Mouse (Mus musculus) WW6 (cell line): ENCODE data around the gene Map1b.

Source experiments
- DNase-seq: peaks from one replicate; pipeline ENCODE4 v3.0.0-alpha.2; 2013; ENCODE audit warnings: low read depth, low spot score

Map1b gene

DNA sequence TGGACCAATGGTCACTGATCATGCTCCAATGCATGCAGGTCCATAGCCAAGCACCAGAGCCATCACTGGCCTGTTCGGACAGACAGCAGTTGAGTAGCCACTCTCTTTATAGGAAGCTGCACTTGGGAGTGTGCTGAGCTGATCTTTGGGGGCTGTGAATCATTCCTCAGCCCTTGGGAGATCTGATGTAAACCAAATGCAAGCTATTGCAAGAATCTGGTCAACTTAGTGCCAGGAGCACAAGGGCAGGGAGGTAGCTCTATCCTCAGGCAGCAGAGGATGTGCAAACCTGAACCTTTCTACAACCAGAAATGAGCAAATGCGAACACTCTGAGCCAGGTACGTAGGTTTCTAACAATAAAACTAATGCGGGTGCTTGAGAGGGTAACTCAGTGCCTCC is 26.3 kb downstream of the Map1b start:
- no peak for DNase-seq

DNA sequence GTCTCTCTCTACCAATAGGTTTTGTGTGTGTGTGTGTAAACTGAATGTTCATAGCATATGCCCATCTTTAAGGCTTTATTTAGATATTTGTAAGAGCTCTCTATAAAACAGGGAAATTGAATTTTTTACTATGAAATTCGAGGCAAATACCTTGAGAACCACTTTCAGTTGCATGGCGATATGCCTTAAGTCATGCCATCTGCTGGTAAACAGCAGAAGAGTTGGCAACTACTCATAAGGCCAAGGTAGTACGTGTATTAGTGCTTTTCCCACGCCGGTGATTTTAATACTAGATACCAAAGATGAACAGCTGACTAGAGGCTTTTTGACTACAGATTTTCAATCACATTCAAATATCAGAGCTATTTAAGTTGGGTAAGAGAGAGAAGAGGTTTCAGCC is 27.2 kb downstream of the Map1b start:
- no peak for DNase-seq

DNA sequence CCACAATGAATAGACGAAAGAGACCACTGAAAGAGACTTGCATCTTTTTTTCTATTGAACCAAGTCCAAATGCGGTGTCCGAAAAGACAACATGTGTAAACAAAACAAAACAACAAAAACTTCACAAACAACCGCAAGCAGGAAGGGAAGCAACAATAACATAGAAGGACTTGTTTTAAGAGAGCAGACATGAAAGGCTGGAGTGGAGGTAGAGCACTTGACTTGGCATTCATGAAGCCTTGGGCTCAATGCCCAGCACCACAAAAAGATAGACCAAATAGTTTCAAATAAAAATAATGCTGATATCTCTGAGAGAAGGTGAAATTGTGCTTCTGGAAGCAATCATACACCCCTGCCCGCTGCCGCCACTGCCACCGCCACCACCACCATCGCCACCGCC is 30.5 kb downstream of the Map1b start:
- no peak for DNase-seq

DNA sequence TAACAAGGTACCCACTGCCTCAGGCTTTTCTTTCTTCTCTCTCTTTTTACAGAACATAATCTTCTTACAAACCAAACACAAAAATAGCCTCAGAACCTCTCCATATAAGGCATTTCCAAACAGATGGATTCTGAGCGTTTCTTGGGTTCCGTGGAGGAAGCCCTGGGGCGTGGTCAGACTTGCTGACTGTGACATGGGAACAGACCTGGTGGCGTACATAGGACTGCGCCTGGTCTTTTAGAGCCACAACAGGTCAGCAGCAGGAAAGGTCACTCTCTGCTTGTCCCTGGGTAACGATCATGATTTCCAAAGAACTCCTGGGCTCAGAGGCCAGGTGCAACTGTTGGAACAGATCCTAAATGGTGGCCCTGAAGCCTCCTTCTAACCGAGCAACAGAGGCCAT is 31.0 kb downstream of the Map1b start:
- DNase-seq: no peak

DNA sequence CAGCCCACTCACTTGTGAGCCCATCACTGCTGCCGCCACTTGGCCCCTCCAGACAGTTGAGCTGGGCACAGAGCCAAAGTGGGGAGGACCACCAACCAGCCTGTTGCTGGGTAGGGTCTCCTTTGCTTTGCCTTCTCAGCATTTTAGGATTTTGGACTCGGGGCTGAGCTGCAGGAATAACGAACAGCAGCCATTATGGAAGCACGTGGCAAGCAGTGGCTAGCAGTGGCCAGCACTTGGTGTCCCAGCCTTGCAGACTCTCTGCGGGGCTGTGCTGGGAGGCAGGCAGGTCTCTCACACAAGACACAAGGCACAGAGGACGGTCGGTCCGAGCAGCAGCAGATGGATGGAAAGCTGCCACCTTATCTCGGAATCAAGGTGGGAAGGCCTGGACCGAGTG is 31.4 kb downstream of the Map1b start:
- no peak for DNase-seq

DNA sequence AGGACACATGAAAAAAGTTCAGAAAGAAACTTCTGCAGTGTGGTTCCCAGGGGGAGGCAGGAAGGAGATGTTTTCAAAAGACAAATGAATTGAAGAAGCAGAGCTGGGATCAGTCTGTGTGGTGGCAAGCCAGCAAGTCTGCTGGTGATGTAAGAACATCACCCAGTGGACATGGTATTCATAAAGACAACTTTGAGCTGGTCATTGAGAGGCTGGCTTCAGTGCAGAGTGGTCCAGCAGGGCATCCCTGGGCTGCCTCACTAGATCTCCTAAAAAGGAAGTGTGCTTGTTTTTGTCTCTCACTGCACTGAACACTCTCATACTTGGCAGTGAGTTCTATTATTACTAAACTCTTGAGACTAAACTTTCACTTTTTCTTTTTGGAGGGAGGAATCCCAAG is 32.9 kb downstream of the Map1b start:
- no peak for DNase-seq

DNA sequence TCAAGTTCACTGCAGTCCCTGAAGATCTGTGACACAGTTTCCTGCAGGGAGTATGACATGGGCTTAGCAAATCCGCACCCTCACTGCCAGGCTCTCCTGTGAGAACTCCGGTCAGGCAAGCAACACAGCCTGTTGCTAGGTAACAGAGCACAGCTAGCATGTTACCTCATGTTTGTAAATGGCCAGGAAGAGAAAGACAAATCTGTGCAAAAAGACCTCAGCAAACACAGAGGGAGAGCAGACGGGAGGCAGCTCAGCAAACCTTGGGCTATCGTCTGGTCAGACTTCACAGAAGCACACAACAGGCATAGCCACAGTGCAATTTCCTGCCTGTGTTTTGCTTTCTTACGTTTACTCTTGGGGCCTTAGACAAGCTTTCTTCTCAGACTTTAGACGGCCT is 40.9 kb downstream of the Map1b start:
- DNase-seq: no peak

DNA sequence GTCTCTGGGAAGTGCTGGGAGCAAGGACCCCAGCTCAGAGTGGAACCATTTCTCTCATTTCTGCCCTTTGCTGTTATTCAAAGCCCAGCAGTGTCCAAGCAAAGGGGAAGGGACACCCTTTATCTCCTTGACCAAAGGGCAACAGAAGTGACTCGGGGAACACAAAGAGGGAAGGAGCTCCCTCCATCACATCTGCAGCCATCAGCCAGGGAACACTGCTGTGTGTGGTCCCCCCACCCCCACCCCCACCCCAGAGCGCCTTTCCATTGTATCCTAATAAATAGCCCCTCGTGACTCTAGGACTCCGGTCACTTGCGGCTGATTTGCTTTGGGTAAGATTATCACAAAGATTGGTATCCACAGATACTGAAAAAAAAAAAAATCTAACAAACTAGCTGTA is 41.3 kb downstream of the Map1b start:
- no peak for DNase-seq

DNA sequence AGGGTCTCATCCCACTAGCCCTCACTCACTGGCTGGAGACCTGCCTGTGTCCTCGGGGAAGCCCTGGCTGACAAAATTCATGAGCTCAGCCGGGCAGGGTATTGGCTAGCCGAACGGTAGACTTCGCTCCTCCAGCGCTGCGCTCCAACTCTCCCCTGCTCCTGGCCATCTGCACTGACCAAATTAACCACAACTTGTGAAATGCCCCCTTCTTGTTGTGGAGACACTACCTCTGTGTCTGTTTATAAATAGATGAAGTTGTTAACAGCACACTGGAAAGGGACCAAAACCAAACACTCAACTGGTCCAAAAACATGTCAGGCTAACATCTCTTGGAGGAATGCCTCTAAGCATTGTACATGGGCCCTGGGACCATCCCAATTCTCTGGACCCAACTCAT is 42.2 kb downstream of the Map1b start:
- DNase-seq: no peak

DNA sequence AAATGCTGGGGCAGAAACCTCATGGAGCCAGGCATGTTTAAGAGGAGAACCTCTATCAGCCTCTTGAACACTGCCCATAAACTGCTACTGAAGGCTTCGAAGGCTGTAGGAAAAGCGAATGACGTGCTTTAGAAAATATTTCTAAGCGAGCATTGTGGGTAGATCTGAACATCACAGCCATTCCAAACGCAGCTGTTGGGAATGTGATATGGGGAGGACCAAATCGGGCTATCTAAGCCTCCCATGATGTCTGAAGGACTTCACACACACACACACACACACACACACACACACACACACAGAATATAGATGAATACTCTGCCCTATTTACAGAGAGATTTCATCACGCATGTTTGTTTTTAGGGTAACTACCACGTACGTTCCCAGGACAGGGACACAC is 44.3 kb downstream of the Map1b start:
- no peak for DNase-seq

DNA sequence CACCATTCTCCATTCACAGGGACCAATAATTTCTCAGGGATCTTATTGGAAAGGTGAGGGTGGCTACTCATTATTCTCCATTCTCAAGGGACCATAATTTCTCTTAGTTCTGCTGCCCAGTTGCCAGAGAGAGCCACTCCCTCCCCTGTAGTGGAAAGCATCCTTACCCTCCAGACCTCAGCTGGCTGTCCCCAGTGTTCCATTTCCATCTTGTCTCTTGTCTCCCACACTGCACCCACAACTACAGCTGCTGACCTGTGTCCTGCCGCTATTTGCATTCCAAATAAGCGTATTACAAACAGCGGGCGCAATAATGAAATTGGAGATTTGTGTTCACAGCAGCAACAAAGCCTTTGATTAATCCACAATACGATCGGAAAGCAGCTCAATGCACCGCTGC is 46.3 kb downstream of the Map1b start:
- no peak for DNase-seq

DNA sequence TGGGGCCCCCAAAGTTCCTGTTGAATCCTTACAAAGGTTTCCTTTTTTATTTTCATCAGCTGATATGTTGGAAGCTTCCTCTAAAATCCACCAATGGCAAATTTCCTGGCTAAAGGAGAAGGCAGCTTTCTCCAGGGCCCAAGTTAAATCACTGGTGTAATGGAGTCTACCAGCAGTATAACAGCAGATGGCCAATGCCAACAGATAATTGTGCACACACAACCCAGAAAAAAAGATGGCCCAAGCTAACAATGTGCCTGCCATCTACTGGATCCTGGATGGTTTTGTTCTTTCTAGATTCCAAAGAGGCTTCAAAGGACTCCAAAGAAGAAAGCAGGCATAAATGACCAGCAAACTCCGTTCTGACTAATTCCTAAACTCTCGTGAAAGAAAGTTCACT is 48.1 kb downstream of the Map1b start:
- DNase-seq: no peak

DNA sequence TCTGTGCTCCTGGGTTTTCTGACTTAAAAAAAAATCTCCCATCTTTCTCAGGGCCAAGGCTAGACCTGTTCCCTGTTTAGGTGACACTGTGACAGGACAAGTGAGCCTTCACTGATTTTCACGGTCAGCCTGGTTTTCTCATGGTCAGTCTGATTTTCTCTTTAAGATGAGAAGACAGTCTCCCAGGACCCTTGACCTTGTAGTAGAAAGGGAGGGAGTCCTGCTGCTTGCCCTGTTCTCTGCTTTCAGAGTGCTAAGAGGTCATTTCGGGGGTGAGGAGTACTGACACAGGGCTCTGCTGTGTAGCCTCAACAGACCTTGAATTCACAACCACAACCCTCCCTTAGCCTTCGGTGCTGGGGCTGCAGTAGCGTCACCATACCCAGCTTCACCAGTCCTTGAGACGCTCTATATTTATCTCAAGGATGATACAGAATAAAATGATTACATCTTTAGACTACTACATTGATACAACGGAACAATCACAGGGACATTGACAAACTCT is 49.5 kb downstream of the Map1b start:
- DNase-seq: no peak

DNA sequence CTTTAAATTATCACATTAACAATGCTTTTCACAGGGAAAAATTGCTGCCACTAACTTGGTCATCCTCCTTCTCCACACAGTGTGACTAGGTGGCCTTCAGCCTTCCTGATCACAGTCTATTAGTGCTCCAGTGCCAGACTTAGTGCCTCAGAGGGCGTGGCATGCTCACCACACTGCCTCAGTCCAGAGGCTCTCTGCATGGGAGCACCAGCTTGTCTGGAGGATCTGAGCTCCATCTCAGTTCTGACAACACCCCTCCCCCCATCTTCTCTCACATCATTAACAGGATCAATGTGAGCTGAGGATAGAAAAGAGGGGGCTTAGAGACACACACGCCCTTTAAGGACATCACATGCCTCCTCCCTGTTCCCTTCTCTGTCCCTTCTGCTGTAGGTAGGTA is 50.3 kb downstream of the Map1b start:
- no peak for DNase-seq

DNA sequence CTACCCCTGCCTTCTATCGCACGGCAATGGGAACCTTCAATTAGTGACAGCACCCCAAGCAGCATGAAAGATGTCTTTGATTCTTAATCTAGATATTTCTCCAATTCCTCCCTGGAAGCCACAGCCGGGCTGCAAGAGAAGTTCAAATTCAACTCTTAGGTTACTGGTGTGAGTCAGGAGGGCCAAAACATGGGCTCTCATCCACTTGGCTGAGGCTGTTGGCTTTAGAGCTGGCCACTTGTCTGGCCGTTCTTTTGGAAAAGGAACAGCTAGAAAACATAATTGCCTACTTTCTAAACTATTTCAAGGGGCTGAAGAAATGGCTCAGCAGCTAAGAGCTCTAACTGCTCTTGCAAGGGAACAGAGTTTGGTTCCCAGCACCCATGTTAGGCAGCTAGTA is 51.8 kb downstream of the Map1b start:
- DNase-seq: no peak

DNA sequence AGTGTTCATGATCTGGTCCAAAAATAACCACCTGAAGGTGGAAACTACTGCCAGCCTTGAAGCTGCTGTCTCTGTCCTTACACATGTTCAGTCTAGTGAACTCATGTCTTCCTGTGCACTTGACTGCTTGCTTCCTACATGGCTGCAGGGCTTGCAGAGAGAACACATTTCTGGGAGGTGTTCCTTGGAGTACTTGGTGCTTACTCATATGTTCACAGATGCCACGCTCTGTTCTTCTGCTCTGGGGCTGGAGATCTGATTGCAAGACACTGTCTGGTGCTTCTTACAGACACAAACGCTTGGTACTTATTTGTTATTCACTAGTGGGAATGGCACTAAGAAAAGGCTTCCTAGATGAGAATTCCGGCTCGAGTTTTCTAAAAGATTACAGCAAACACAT is 54.5 kb downstream of the Map1b start:
- DNase-seq: no peak

DNA sequence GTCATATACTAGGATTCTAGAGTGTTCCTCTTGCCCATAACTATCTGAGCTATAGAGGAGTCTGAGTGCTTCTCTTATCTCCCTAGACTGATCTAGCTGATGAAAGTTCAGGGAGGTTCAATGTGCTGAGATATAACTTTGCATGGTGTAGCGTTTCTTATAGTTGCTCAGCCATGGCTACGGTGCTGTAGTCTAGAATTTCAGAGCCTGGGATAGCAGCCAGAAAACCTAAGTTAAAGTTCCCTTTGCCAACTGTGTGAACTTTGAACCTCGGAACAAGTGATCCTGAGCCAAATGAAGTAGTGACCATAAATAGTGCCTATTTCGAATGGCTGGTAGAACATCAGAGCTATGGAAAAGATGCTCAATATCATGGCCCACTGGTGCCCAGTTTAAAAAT is 56.7 kb downstream of the Map1b start:
- no peak for DNase-seq

DNA sequence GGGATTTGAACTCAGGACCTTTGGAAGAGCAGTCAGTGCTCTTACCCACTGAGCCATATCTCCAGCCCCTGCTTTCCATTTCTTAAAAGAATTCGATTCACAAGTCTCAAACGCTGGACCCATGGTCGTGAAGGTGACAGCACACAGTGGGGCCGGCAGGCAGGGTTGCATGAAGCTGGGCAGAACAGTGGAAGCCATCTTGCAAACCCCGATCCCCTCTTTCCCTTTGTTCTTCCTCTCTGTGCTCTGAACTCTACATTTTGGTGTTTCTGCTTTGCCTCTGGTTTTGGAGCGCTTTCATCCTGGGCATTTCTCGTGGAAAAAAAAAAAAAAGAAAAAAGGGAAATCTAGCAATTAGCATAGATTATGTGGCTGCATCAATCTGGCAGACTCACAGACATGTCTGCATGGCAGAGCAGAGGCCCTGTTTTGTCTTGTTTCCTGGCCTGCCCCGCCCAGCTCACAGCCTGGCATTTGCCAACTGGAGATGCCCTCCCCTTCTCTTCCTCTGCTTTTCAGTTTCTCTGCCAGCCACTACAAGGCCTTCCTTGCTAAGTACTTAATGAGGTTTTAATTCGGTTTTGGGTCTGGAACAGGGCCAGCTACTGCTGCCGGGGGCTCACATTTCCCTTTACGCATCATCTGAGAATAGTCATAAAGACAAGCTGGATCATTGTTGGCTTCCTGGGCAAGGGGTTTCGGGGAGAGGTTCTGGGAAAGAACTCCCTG is 57.5 kb downstream of the Map1b start:
- DNase-seq: no peak

DNA sequence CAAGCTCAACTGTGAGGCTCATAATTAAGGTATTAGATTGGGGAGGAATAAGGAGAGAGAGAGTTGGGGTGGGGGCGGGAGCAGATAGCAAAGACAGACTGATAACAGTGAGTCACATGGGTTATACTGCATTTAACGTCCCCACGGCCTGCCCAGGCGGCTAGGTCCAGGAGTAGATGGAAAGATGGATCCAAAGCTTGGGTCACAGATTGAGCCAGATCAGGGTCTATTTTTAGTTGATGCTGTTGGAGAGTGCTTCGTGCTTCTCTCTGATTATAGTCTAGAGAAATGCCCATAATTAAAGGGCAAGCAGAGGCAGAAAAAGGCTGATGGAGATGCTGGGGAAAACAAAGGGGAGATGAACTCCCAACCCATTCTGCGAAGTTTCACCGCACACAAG is 61.4 kb downstream of the Map1b start:
- DNase-seq: no peak

DNA sequence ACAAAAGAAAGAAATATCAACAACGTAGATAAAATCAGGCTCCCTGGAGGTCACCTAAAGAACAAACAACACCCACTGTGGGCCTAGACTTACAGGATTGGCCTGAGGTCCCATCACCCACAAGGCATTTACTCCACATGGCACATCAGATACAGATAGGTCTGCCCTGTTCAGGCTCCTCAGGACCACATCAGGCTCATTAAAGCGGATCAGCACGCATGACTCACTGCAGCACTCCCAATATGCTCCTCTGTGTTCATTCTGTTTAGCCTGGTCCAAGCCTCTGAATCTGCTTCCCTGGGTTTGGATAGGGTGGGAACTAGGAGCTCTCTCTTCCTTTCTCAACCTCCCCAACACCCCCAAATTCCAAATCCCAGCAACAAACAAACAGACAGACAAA is 63.9 kb downstream of the Map1b start:
- DNase-seq: no peak

DNA sequence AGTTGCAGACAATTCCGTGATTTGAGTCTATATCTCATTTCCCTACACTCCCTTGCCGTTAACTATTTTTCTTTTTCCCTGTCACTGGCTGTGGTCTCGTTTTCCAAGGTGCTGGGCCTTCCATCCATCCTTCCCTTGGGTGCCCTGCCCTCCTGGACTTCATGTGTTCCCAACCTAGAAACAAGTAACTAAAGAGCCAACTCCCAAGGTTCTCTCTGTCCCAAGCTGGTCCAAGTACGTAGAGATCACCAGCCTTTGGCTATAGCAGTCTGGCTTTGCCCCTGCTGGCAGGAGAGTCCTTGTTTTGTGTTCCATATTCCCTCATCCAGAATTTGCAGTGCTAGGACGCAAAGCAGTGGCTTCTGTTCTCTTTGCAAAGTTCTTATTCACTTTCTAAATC is 65.1 kb downstream of the Map1b start:
- DNase-seq: no peak

DNA sequence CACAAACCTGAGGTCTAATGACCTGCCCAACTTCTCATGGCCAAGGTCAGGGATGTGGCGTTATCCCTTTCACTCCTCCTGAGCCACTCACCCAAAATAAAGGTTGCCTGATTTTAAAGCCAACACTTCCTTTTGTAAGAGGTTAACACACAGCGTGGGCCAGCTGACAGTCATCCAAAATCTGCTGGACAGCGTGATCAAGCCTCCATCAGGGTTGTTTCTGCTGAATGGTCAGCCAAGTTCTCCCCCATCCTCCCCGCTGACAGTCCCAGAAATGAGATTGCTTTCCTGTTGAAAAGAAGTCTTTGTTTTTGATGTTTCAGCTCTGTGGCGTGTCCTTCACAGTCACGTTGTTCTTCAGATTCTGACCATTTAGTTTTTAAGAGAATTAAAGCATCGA is 65.6 kb downstream of the Map1b start:
- DNase-seq: no peak

DNA sequence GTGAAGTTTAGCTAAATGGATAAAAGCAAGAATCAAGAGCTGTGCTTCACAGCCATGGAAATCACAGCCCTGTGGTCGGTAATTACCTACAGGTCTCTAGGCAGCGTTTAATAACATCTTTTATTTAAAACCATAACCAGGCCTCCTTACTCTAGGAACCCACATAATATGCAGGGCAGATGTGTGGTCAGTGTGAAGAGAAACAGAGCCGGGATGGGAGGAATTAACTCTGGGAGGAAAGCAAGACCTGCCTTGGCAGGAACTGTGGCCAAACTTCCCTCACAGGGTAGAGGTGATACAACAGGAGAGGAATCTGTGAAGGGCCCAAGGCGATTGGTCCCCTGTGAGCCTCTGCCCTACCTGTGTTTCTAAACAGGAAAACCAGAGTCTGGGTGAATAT is 66.8 kb downstream of the Map1b start:
- no peak for DNase-seq

DNA sequence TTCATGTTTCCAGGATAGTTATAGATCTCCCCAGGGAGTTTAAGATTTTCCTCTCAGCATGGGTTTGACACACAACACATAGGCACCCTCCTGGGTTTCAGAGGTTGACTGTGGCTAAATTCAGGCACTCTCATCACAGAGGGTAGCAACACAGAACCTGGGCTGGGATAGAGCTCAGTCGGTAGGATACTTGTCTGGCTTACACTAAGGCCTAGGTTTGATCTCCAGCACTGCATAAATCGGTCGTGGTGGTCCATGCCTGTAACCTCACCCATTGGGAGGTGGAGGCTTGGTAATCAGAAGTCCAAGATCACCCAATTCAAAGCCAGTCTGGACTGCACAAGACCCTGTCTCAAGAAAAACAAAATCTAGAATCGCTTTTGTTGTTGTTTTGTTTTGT is 68.1 kb downstream of the Map1b start:
- DNase-seq: no peak
